Mouse (Mus musculus) stomach, postnatal 0 days (tissue): ENCODE measurements around the gene Suv39h1. TPM values are rescaled to one million over a fixed set of nuclear protein-coding genes. Genes with fewer than 3 reads are reported as not detected.
A peak's percentile ranks its signal among the peaks of the same experiment; 100 is the strongest.

Experiments
- ATAC-seq: fragments of 200-750 bp; cut with Nextera tagmentation; 2 replicates; pipeline ENCODE4 v1.8.0; 2017; ENCODE audit not compliant: low FRiP score, low TSS enrichment
- DNase-seq: peaks from one replicate; pipeline ENCODE4 v3.0.0-alpha.2; 2016; ENCODE audit warnings: low spot score
- H3K27ac ChIP-seq: fragments of 300-500 bp; sonication (generic); replicated peaks from 2 replicates; pipeline ENCODE4 v1.5.1; 2014; ENCODE audit warnings: mild to moderate bottlenecking, control low read depth
- H3K27me3 ChIP-seq: fragments of 300-500 bp; sonication (generic); 2 replicates; pipeline ENCODE4 v1.6.1; 2014; ENCODE audit warnings: low read length; ENCODE audit not compliant: control insufficient read depth, insufficient read depth
- H3K36me3 ChIP-seq: fragments of 300-500 bp; sonication (generic); 2 replicates; pipeline ENCODE4 v1.6.1; 2014; ENCODE audit warnings: low read length, mixed read lengths; ENCODE audit not compliant: control insufficient read depth, insufficient read depth
- H3K4me1 ChIP-seq: fragments of 300-500 bp; sonication (generic); replicated peaks from 2 replicates; pipeline ENCODE4 v1.6.1; 2014; ENCODE audit warnings: antibody characterized with exemption; ENCODE audit not compliant: control insufficient read depth, insufficient read depth
- H3K4me2 ChIP-seq: fragments of 300-500 bp; sonication (generic); replicated peaks from 2 replicates; pipeline ENCODE4 v1.6.1; 2014; ENCODE audit warnings: low read depth, mild to moderate bottlenecking, control low read depth, moderate library complexity
- H3K4me3 ChIP-seq: fragments of 300-500 bp; sonication (generic); 2 replicates; pipeline ENCODE4 v1.5.1; 2014; ENCODE audit warnings: low read depth, low read length, control low read depth
- H3K9ac ChIP-seq: fragments of 300-500 bp; sonication (generic); 2 replicates; pipeline ENCODE4 v1.6.1; 2014; ENCODE audit warnings: mild to moderate bottlenecking, low read length, control low read depth, mixed read lengths
- H3K9me3 ChIP-seq: fragments of 300-500 bp; sonication (generic); 2 replicates; pipeline ENCODE4 v1.6.1; 2016; ENCODE audit warnings: low read length; ENCODE audit not compliant: control insufficient read depth
- CTCF ChIP-seq: IDR thresholded peaks from 2 replicates; pipeline ENCODE4 v1.5.1; 2016; ENCODE audit warnings: antibody characterized with exemption, low read depth, mild to moderate bottlenecking, moderate library complexity
- EP300 ChIP-seq: optimal IDR thresholded peaks from 2 replicates; pipeline ENCODE3; 2016; ENCODE audit warnings: antibody characterized with exemption
- WGBS: fragments of 180-500 bp; shearing (Covaris S2); extraction: QIAGEN DNeasy Blood & Tissue Kit; methylation state at CpG from one replicate; pipeline ENCODE4 v1.1.7; 2014; 5-methylcytosine and 5-hydroxymethylcytosine counted together
- polyA plus RNA-seq: library from polyadenylated mRNA; unstranded; fragments of >200 nt; fragmentation: Nextera tagmentation; extraction: Ambion mirVana; gene quantifications from 2 replicates; pipeline ENCODE4 v1.2.1, GENCODE M21; 2015

Suv39h1 gene
- polyA plus RNA-seq, 1 experiment from 2014 or later, result 12.3 TPM

- H3K27ac ChIP-seq, result no peak within 1 kb of the TSS
- ATAC-seq, result no peak
- no peaks in the 10 kb centered on the region for H3K4me1 ChIP-seq
- no peak for DNase-seq
- H3K9ac ChIP-seq, result no peak within 1 kb of the TSS
- no peak within 1 kb of the TSS for H3K4me3 ChIP-seq
- no peaks in the 10 kb centered on the region for H3K36me3 ChIP-seq
- no peaks in the 10 kb centered on the region for H3K27me3 ChIP-seq
- no peak for TF ChIP-seq CTCF
- TF ChIP-seq EP300, result no peak
- WGBS, result 86% methylated on average over 12 of the region's 14 CpGs
- no peak within 1 kb of the TSS for H3K4me2 ChIP-seq
- no peaks in the 10 kb centered on the region for H3K9me3 ChIP-seq
These were observed 15.9 kb upstream of the Suv39h1 start, which contains the start of gene Was for GRCm38 (mm10) chrX:8090346-8090953. Gene Was (minus strand): TSS chrX:8090498.

DNA sequence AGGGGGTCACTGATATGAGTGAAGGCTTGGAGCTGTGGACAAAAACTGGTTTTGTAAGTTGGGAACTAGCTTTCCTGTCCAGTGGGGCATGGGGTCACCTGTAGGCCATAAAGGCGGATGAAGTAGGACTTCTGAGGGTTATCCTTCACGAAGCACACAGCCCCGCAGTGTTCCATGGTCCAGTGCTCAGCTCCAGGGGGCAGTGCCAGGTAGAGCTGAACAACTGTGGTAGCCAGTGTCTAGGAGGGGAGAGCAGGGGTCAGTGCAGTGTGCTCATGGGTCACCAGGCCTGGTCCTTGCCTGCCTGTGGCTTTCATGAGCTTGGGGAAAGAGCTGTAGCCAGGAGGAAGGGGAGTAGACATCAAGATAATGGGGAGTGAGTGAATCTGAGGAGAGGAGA lies 15.2 kb upstream of the Suv39h1 start:
- H3K4me3 ChIP-seq, result no peak overlapping the region

GRCm38 (mm10) chrX:8085611-8086010 lies 11.1 kb upstream of the Suv39h1 start:
- ATAC-seq (no peak), DNase-seq (no peak)
- Histone ChIP-seq H3K9ac (no peak overlapping the region), H3K27me3 (no peaks in the 10 kb centered on the region), H3K9me3 (no peaks in the 10 kb centered on the region), H3K36me3 (no peaks in the 10 kb centered on the region), H3K4me2 (no peak overlapping the region), H3K4me1 (no peaks in the 10 kb centered on the region), H3K4me3 (no peak overlapping the region), H3K27ac (no peak overlapping the region)
- 86% methylated on average over 7 of the region's 8 CpGs for WGBS
- TF ChIP-seq CTCF (no peak), EP300 (no peak)

More for the DNA sequence above, 15.2 kb upstream of the Suv39h1 start:
- no peak for ATAC-seq
- 84% methylated on average over 3 of the region's 3 CpGs for WGBS
- no peak for DNase-seq
- Histone ChIP-seq H3K36me3 (no peaks in the 10 kb centered on the region), H3K9ac (no peak overlapping the region), H3K27ac (no peak overlapping the region), H3K4me2 (no peak overlapping the region), H3K4me1 (no peaks in the 10 kb centered on the region), H3K9me3 (no peaks in the 10 kb centered on the region), H3K27me3 (no peaks in the 10 kb centered on the region)
- no peak for TF ChIP-seq EP300
- TF ChIP-seq CTCF, result no peak

GRCm38 (mm10) chrX:8084771-8085259 lies 10.3 kb upstream of the Suv39h1 start:
- DNase-seq, result no peak
- Histone ChIP-seq H3K36me3 (no peaks in the 10 kb centered on the region), H3K27ac (no peak overlapping the region), H3K27me3 (no peaks in the 10 kb centered on the region), H3K4me2 (no peak overlapping the region), H3K9ac (no peak overlapping the region), H3K4me1 (no peaks in the 10 kb centered on the region), H3K4me3 (no peak overlapping the region), H3K9me3 (no peaks in the 10 kb centered on the region)
- ATAC-seq, result no peak
- 91% methylated on average over 6 of the region's 6 CpGs for WGBS
- no peak for TF ChIP-seq EP300
- no peak for TF ChIP-seq CTCF

- Histone ChIP-seq H3K36me3 (no peaks in the 10 kb centered on the region), H3K4me3 (peak overlapping the region; percentile 53), H3K9me3 (no peaks in the 10 kb centered on the region), H3K27ac (0 out of 2 replicates have a peak overlapping the region, but pooled peaks have one; percentile 46), H3K4me1 (no peaks in the 10 kb centered on the region), H3K9ac (peak overlapping the region; percentile 23; the same call in 1 of the 2 replicates), H3K4me2 (peak overlapping the region; percentile 49), H3K27me3 (no peaks in the 10 kb centered on the region)
- 26% methylated on average over 3 of the region's 3 CpGs for WGBS
- ATAC-seq, result no peak
- no peak for TF ChIP-seq EP300
- no peak for TF ChIP-seq CTCF
- no peak for DNase-seq
These were observed 544 bp upstream of the Suv39h1 start for GRCm38 (mm10) chrX:8075104-8075503.

- Histone ChIP-seq H3K27me3 (no peaks in the 10 kb centered on the region), H3K4me1 (no peaks in the 10 kb centered on the region), H3K9me3 (no peaks in the 10 kb centered on the region), H3K4me3 (peak overlapping the region; percentile 53), H3K36me3 (no peaks in the 10 kb centered on the region), H3K4me2 (peak overlapping the region; percentile 58), H3K27ac (peak overlapping the region; percentile 77), H3K9ac (peak overlapping the region; percentile 62)
- ATAC-seq (no peak), DNase-seq (peak; percentile 32)
- TF ChIP-seq CTCF (no peak), EP300 (no peak)
- 17% methylated on average over 30 of the region's 64 CpGs for WGBS
These were observed 605 bp downstream of the Suv39h1 start for GRCm38 (mm10) chrX:8073881-8074429.
